Mouse (Mus musculus): ENCODE results near the gene Cdx2. TPM values are rescaled to one million over a fixed set of nuclear protein-coding genes. Genes with fewer than 3 reads are reported as not detected.

Gene Cdx2
- polyA plus RNA-seq, 1 experiment from 2014 or later: not detected

DNA sequence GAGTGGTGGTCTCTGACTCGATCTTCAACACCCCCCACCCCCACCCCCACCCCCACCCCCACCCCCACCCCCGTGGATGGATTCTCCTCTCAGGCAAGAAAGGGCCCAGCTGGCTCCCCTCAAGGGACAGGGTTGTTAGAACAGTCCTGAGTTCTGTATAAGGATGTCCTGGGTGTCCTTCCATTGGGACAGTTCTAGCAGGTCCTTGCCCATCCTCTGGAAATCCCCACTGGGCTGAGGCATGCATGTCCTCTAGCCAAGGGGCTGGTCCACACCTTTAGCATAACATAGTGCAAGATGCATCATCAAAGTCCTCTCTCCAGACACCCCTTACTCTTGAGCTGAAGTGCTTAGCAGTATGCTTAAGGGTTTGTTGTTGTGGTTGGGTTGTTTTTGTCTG lies 2.7 kb upstream of the Cdx2 start:
- 0% methylated on average over 2 of the region's 2 CpGs for WGBS
- Histone ChIP-seq H3K36me3 (ENCODE audit: control insufficient read depth, insufficient read depth, low read length) (no peaks in the 10 kb centered on the region), H3K27ac (replicated peaks; ENCODE audit: low read depth, low read length) (no peak overlapping the region), H3K4me2 (ENCODE audit: low read depth, severe bottlenecking) (no peak overlapping the region), H3K9me3 (ENCODE audit: control insufficient read depth, low read length) (no peaks in the 10 kb centered on the region), H3K27me3 (ENCODE audit: control insufficient read depth, insufficient read depth, low read length) (peaks cover 96% of the 10 kb centered on the region), H3K4me1 (ENCODE audit: control insufficient read depth, insufficient read depth, low read length) (peaks cover 14% of the 10 kb centered on the region; the same call in 1 of the 2 replicates), H3K9ac (ENCODE audit: low read length) (no peak overlapping the region), H3K4me3 (ENCODE audit: low read depth, low read length) (no peak overlapping the region)
- ATAC-seq (ENCODE audit: insufficient number of reproducible peaks, low FRiP score, low TSS enrichment, low read depth) (0 out of 2 replicates have a peak, but pooled peaks have one; percentile 11), DNase-seq (ENCODE audit: low spot score) (peak; percentile 21)

GRCm38 (mm10) chr5:147308451-147308850 lies 1.4 kb upstream of the Cdx2 start:
- DNase-seq (ENCODE audit: low spot score): peak; percentile 36
- Histone ChIP-seq H3K9me3 (ENCODE audit: control insufficient read depth, low read length) (no peaks in the 10 kb centered on the region), H3K4me3 (ENCODE audit: low read depth, low read length) (no peak overlapping the region), H3K36me3 (ENCODE audit: control insufficient read depth, insufficient read depth, low read length) (no peaks in the 10 kb centered on the region), H3K27ac (replicated peaks; ENCODE audit: low read depth, low read length) (no peak overlapping the region), H3K4me2 (ENCODE audit: low read depth, severe bottlenecking) (no peak overlapping the region), H3K27me3 (ENCODE audit: control insufficient read depth, insufficient read depth, low read length) (peaks cover 96% of the 10 kb centered on the region), H3K4me1 (ENCODE audit: control insufficient read depth, insufficient read depth, low read length) (peaks cover 14% of the 10 kb centered on the region; the same call in 1 of the 2 replicates), H3K9ac (ENCODE audit: low read length) (no peak overlapping the region)
- 14% methylated on average over 9 of the region's 9 CpGs for WGBS
- ATAC-seq (ENCODE audit: insufficient number of reproducible peaks, low FRiP score, low TSS enrichment, low read depth): no peak

- peaks cover 96% of the 10 kb centered on the region for H3K27me3 ChIP-seq (ENCODE audit: control insufficient read depth, insufficient read depth, low read length)
- DNase-seq (ENCODE audit: low spot score): no peak
- H3K27ac ChIP-seq (replicated peaks; ENCODE audit: low read depth, low read length): no peak overlapping the region
- no peak overlapping the region for H3K4me3 ChIP-seq (ENCODE audit: low read depth, low read length)
- H3K9ac ChIP-seq (ENCODE audit: low read length): no peak overlapping the region
- H3K9me3 ChIP-seq (ENCODE audit: control insufficient read depth, low read length): no peaks in the 10 kb centered on the region
- peaks cover 14% of the 10 kb centered on the region; the same call in 1 of the 2 replicates for H3K4me1 ChIP-seq (ENCODE audit: control insufficient read depth, insufficient read depth, low read length)
- WGBS: 0% methylated on average over 12 of the region's 12 CpGs
- no peaks in the 10 kb centered on the region for H3K36me3 ChIP-seq (ENCODE audit: control insufficient read depth, insufficient read depth, low read length)
- ATAC-seq (ENCODE audit: insufficient number of reproducible peaks, low FRiP score, low TSS enrichment, low read depth): no peak
- H3K4me2 ChIP-seq (ENCODE audit: low read depth, severe bottlenecking): no peak overlapping the region
Observed at GRCm38 (mm10) chr5:147307398-147307785, 322 bp upstream of the Cdx2 start.

DNA sequence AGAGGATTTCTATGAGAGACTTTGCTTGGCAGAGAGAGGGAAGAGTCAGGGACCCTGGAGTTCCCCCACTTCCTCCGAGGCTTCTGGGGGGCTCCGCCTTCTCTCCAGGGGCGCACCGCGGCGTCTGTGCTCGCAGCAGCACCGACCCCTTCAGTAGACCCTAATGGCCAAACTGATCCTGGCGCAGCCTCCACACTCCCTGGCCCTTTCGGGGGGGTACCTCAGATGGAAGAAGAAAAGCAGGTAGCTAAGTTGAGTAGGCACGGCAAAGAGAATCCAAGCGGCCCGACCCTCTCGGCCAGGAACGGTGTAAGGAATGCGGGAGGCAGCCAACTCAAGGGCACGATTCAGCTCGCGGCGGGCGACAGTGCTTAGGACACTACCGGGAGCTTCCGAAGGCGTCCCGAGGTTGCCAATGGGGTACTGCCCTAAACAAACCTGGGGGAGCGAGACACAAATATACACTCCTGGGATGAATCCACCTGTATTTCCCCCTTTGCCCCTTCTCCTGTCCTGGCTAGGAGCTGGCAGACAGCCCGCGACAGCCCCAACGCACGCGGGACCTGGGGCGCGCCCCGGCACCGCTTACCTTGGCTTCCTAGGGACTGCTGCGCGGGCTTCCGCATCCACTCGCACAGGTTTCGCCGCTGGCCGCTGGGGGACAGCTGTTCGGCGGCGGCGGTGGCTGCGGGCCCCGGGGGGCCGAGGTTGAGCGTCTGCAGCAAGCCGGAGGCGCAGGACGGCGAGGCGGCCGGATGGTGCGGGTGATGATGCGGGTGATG lies 1.0 kb downstream of the Cdx2 start:
- DNase-seq (ENCODE audit: low spot score): peak; percentile 58
- peaks cover 21% of the 10 kb centered on the region; the same call in 1 of the 2 replicates for H3K4me1 ChIP-seq (ENCODE audit: control insufficient read depth, insufficient read depth, low read length)
- H3K27ac ChIP-seq (replicated peaks; ENCODE audit: low read depth, low read length): no peak overlapping the region
- ATAC-seq (ENCODE audit: insufficient number of reproducible peaks, low FRiP score, low TSS enrichment, low read depth): no peak
- H3K9me3 ChIP-seq (ENCODE audit: control insufficient read depth, low read length): no peaks in the 10 kb centered on the region
- peak overlapping the region; percentile 27 for H3K4me2 ChIP-seq (ENCODE audit: low read depth, severe bottlenecking)
- WGBS: under 1% methylated on average over 58 of the region's 58 CpGs
- H3K4me3 ChIP-seq (ENCODE audit: low read depth, low read length): peak overlapping the region; percentile 5; the same call in 1 of the 2 replicates
- no peaks in the 10 kb centered on the region for H3K36me3 ChIP-seq (ENCODE audit: control insufficient read depth, insufficient read depth, low read length)
- H3K27me3 ChIP-seq (ENCODE audit: control insufficient read depth, insufficient read depth, low read length): peaks cover 96% of the 10 kb centered on the region
- H3K9ac ChIP-seq (ENCODE audit: low read length): no peak overlapping the region

DNA sequence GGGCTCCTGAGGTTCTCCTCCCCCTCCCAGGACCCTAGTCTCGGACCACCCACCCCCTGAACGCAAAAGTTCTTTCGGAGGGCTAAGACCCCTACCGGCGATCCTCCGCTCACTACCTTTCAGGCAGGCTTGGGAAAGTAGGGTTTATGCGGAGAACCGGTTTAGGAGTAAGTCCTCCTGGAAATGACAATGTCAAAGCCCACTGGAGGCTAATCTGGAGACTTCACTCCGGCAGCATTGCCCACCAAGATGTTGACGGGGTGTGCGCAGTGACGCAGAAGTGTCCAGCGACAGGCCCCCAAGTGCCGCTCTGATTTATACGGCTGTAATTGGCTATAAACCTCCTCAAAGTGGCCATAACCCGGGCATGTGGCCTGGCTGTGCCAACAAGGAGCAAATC lies 1.9 kb downstream of the Cdx2 start:
- Histone ChIP-seq H3K9me3 (ENCODE audit: control insufficient read depth, low read length) (no peaks in the 10 kb centered on the region), H3K27ac (replicated peaks; ENCODE audit: low read depth, low read length) (no peak overlapping the region), H3K4me1 (ENCODE audit: control insufficient read depth, insufficient read depth, low read length) (peaks cover 23% of the 10 kb centered on the region; the same call in 1 of the 2 replicates), H3K4me3 (ENCODE audit: low read depth, low read length) (no peak overlapping the region), H3K4me2 (ENCODE audit: low read depth, severe bottlenecking) (no peak overlapping the region; the same call in 1 of the 2 replicates), H3K27me3 (ENCODE audit: control insufficient read depth, insufficient read depth, low read length) (peaks cover 96% of the 10 kb centered on the region), H3K9ac (ENCODE audit: low read length) (no peak overlapping the region), H3K36me3 (ENCODE audit: control insufficient read depth, insufficient read depth, low read length) (no peaks in the 10 kb centered on the region)
- DNase-seq (ENCODE audit: low spot score) (no peak), ATAC-seq (ENCODE audit: insufficient number of reproducible peaks, low FRiP score, low TSS enrichment, low read depth) (no peak)
- WGBS: under 1% methylated on average over 16 of the region's 16 CpGs

DNA sequence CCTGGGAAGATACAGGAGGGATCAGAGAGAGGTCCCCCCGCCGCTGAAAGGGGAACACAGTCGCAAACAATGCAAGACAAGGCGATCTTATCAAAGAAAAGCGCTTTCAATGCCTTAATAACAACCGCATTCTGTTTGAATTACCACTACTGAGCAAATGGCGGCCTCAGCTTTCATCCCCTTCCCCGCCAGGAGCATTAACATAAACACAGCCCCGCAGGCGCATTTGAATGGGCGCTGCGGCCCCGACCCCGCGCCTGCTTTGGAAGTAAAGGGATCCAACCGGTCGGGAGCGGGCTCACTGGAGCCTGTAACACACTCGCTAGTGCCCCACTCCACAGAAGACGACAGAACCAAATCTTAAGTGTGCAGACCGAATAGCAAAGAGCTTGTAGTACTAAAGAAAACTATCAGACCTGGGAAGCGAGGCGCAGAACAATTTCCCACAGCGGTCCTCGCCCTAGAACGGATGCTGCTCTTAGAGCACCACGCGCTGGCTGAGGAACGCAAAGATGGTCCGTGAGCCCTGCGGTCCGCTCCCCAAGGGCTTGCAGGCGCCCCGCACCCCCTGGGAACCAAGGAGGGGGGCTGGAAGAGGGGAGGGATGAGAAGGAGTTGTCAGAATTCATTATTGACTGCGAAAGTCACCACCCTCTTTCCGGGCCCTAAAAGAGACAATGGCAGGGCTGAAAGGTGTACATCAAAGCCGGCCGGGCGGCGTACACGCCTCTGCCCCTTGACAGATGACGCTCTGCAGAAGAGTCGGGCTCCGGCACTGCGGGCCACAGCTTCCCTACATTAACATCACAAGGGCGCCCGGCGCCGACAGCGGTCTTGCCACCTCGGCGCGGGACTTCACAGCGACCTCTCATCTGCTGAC lies 2.6 kb downstream of the Cdx2 start:
- peaks cover 29% of the 10 kb centered on the region for H3K4me1 ChIP-seq (ENCODE audit: control insufficient read depth, insufficient read depth, low read length)
- ATAC-seq (ENCODE audit: insufficient number of reproducible peaks, low FRiP score, low TSS enrichment, low read depth): no peak
- peak; percentile 70 for DNase-seq (ENCODE audit: low spot score)
- no peak overlapping the region for H3K4me2 ChIP-seq (ENCODE audit: low read depth, severe bottlenecking)
- under 1% methylated on average over 54 of the region's 54 CpGs for WGBS
- H3K4me3 ChIP-seq (ENCODE audit: low read depth, low read length): no peak overlapping the region
- H3K27me3 ChIP-seq (ENCODE audit: control insufficient read depth, insufficient read depth, low read length): peaks cover 97% of the 10 kb centered on the region
- H3K9ac ChIP-seq (ENCODE audit: low read length): no peak overlapping the region
- no peaks in the 10 kb centered on the region for H3K36me3 ChIP-seq (ENCODE audit: control insufficient read depth, insufficient read depth, low read length)
- H3K27ac ChIP-seq (replicated peaks; ENCODE audit: low read depth, low read length): no peak overlapping the region
- no peaks in the 10 kb centered on the region for H3K9me3 ChIP-seq (ENCODE audit: control insufficient read depth, low read length)

DNA sequence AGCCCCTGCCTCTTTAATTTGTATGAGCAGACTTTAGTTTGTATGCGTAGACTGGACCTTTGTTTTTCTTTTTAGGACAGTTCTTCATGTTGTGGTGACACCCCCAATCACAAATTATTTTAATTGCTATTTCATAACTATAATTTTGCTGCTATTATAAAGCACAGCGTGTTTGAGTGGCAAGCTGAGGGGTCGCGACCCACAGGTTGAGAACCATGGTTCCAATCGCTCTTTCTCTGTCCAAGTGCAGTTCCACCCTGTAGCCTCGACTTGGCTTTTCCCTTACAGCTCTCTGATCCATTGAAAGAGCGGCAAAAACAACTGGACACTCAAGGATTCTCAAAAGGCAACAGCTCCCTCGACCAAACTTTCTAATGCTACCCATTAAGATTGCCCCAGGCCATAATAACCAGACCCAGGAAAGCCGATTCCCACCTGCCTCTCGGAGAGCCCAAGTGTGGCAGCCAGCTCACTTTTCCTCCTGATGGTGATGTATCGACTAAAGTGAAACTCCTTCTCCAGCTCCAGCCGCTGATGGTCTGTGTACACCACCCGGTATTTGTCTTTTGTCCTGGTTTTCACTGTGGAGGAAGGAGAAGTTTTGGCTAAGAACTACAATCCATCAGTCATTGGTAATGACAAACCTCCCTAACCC lies 4.2 kb downstream of the Cdx2 start:
- peak; percentile 50 for DNase-seq (ENCODE audit: low spot score)
- Histone ChIP-seq H3K27me3 (ENCODE audit: control insufficient read depth, insufficient read depth, low read length) (peaks cover 91% of the 10 kb centered on the region), H3K36me3 (ENCODE audit: control insufficient read depth, insufficient read depth, low read length) (no peaks in the 10 kb centered on the region), H3K4me1 (ENCODE audit: control insufficient read depth, insufficient read depth, low read length) (peaks cover 31% of the 10 kb centered on the region), H3K27ac (replicated peaks; ENCODE audit: low read depth, low read length) (no peak overlapping the region), H3K4me3 (ENCODE audit: low read depth, low read length) (no peak overlapping the region), H3K9ac (ENCODE audit: low read length) (no peak overlapping the region), H3K9me3 (ENCODE audit: control insufficient read depth, low read length) (no peaks in the 10 kb centered on the region), H3K4me2 (ENCODE audit: low read depth, severe bottlenecking) (no peak overlapping the region)
- 9% methylated on average over 13 of the region's 13 CpGs for WGBS
- ATAC-seq (ENCODE audit: insufficient number of reproducible peaks, low FRiP score, low TSS enrichment, low read depth): no peak

DNA sequence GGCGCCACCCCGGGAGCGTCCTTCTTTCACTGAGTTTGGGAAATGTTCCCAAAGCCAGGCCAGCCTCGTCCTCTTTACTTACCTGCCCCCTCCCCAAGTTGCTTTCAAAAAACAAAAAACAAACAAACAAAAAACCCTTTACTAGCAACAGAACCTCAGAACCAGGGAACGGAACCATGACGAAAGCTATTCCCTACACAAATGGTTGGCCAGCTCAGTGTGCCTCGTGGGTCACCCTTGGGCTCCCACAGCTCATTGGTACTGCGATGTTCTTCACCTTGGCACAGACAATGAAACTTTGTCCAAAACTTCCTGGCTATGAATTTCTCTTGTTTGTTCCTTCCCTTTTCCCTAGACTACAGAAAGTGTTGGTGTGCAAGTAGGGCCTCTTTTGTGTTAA lies 4.9 kb downstream of the Cdx2 start:
- Histone ChIP-seq H3K4me1 (ENCODE audit: control insufficient read depth, insufficient read depth, low read length) (peaks cover 29% of the 10 kb centered on the region), H3K27me3 (ENCODE audit: control insufficient read depth, insufficient read depth, low read length) (peaks cover 88% of the 10 kb centered on the region), H3K9ac (ENCODE audit: low read length) (no peak overlapping the region), H3K27ac (replicated peaks; ENCODE audit: low read depth, low read length) (no peak overlapping the region), H3K36me3 (ENCODE audit: control insufficient read depth, insufficient read depth, low read length) (no peaks in the 10 kb centered on the region), H3K9me3 (ENCODE audit: control insufficient read depth, low read length) (no peaks in the 10 kb centered on the region), H3K4me2 (ENCODE audit: low read depth, severe bottlenecking) (no peak overlapping the region), H3K4me3 (ENCODE audit: low read depth, low read length) (no peak overlapping the region)
- DNase-seq (ENCODE audit: low spot score): peak; percentile 35
- ATAC-seq (ENCODE audit: insufficient number of reproducible peaks, low FRiP score, low TSS enrichment, low read depth): no peak
- WGBS: 23% methylated on average over 8 of the region's 8 CpGs
